Mouse (Mus musculus): ENCODE data around the gene Pdzrn3.
A peak's percentile ranks its signal among the peaks of the same experiment; 100 is the strongest.

Gene Pdzrn3

DNA sequence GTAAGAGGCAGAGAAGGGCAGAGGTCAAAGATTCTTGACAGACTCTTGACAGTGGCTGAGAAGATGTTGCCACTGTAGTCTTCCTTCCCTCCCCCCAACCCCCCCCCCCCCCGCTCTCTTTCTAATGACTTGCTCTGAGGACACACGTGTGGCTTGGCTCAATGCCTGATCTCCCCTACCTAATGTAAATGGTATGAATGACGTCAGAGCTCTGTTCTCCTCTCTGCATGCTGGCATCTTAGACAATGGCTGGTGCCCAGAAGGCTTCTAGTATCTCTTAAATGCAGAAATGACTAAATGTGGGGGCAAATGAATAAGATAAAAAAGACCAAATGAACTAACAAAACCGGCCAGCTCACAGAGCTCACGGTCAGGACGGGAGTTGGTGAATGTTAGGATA, 49.2 kb downstream of the Pdzrn3 start:
- DNase-seq (ENCODE audit: low read depth, low spot score), result no peak

DNA sequence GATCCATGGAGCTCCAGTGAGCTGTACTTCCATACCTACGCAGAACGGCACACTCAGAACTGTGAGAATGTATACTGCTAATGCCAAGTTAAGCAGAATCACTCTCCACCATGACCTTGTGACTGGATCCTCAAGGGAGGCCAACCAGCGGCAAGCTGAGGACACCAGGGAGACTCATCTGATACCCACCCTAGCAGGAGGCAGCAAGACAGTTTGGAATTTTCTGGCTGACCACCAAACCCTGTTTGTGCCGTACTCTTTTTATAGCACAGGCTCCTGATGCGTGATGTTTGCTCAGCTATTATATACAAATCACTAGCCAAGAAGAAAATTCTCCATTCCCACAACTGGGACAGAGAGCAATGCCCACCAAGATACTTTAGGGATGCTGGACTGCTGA, 50.0 kb downstream of the Pdzrn3 start:
- peak; percentile 51 for DNase-seq (ENCODE audit: low read depth, low spot score)

DNA sequence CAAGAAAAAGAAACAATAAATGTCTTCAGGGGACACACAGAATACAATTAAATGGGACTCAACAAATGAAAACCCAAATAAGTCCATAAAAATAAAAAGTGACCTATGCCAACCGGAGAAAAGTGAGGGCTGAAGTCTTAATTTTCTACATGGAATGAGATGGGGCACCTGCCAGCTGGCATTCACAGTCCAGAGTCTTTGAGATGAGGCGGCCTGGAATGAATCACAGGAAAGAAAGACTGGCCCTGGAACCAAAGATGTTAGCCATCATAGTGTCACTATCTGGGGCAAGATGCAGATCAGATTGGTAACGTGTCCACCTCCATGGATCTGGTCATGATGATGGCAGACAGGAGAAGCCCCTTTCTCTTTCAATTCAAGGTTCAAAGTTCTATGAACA, 50.5 kb downstream of the Pdzrn3 start:
- no peak for DNase-seq (ENCODE audit: low read depth, low spot score)

DNA sequence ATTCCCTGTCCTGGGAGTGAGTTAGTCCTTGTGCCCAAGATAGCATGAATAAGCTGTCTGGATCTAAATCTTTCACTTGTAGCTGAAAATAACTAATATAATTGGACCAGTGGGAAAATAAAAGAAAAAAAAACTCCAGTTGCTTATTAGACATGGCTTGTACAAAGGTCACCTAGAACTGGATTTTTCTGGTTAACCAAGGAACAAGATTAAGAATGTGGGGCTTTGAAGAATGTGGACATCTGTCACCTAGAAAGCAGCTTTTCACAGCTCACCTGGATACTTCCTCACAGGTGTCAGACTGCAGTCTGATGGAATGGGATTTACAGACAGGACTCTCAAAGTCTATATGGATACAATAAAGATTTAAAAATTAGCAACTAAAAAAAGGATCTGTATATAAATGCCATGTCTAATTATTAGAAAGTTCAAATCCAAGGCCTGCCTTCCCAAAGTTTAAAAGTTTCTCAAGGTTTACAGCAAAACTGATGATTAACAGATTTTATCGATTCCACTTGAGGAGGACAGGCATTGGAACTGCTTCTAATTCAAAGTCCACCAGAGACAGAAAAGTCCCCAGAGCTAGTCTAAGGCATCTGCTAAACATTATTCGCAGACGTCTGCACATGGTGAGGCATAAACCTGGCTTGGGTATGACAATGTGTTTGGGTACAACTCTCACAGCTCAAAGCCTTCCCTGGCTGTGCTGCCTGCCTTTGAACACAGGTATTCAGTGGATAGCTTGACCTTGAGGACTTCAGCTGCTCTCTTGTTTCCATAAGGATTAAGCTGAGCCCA, 51.7 kb downstream of the Pdzrn3 start:
- DNase-seq (ENCODE audit: low read depth, low spot score), result no peak

DNA sequence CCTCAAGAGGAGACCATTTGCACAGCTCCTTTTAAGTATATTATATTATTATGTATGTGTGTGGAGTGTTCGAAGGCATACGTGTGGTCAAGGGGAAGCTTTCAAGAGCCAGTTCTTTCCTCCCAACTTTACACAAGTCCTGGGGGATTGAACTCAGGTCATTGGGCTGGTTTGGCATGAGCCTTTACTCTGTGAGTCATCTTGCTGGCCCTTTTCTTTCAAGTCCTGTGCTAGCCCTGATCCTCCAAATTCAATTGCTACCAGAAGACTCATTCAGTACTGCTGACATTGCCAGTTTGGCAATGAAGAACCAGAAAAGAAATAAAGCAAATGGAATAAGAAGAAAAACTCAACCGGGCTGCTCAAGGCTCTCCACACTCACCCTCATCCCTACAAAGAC, 55.1 kb downstream of the Pdzrn3 start:
- DNase-seq (ENCODE audit: low read depth, low spot score), result no peak

- DNase-seq (ENCODE audit: low read depth, low spot score), result no peak
Measured at GRCm38 (mm10) chr6:101320386-101320785, 57.3 kb downstream of the Pdzrn3 start.

- peak; percentile 55 for DNase-seq (ENCODE audit: low read depth, low spot score)
Measured at GRCm38 (mm10) chr6:101319374-101319967, 58.2 kb downstream of the Pdzrn3 start.

DNA sequence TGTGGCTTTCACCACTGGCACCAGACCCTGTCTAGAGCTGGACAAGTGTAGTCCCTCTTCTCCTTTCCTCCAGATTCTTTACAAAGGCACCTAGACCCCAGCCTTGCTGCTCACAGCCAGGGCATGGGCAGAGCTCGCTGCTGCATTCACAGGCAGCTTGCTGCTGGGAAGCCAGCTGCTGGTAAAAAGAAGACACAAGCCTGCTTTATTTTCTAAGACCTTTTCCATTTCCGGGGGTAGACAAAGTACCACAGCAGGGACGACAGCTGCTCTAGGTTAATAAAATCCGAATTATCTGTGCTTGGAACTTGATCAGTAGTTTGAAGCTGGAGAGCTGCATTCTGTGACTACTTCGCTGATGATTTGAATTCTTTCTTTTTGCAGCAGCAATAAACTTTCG, 59.2 kb downstream of the Pdzrn3 start:
- peak; percentile 16 for DNase-seq (ENCODE audit: low read depth, low spot score)

DNA sequence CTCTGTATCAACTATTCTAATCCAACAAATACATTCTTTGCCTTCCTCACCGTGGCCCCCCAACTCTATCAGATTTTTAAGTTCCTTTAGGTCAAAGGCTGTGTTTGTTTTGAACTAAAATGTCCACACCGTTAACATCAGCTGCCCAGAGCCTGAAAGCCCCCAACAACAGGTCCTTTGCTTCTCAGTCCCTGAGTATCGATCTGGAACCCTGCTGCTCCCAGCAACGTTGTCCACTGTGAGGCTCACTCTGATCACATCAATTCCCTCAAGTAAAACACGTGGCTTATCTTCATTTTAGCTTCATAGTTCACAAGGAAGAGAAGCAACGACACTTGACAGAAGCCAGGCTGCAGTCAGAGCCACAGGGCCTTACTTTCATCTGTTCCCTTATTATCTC, 66.3 kb downstream of the Pdzrn3 start:
- no peak for DNase-seq (ENCODE audit: low read depth, low spot score)

GRCm38 (mm10) chr6:101310491-101310890, 67.2 kb downstream of the Pdzrn3 start:
- DNase-seq (ENCODE audit: low read depth, low spot score), result peak; percentile 66

DNA sequence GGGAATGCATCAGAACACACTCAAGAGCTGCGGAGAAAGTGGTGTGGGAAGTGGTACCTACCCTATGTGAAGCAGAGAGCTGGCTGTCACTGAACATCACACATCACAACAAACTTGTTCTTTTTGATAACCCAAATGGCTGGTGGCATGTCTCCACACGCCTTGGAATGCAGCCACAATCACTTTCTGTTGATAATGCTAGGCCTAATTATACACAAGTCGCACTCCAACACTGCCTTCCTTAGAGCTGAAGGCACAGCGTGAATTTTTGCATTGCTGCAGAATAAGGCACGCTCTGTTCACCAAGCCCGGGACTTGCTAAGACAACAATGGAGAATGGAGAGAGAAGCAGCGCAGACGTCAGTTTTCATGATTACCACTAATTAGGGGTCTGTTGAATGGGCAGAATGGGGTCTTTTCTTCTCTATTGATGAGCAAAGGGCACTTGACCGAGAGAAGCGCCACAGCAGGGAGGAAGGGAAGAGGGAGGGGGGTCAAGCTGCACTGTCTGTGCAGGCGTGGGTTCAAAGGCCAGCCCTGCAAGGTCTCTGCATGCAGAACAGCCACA, 69.6 kb downstream of the Pdzrn3 start:
- DNase-seq (ENCODE audit: low read depth, low spot score), result peak; percentile 91

DNA sequence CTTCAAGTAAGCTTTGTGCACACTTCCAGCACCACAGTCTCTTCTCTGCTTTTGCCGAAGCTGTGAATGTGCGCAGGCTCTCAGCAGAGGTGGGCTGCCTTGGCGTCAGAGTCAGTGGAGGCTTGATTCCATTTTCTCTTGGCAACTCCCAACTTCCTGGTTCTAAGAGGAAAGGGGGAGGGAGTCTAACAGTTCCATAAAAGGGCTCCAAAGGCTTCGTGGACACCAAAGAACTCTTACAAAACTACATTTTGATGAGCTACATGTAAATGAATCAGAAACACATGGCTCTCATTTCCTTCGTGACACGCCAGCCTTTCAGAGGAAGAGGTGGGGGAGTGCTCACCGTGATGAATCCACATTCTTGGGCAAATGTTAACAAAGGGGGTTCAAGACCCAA, 70.9 kb downstream of the Pdzrn3 start:
- DNase-seq (ENCODE audit: low read depth, low spot score), result peak; percentile 70

- DNase-seq (ENCODE audit: low read depth, low spot score), result no peak
Measured at GRCm38 (mm10) chr6:101305543-101305942, 72.2 kb downstream of the Pdzrn3 start.

- peak; percentile 53 for DNase-seq (ENCODE audit: low read depth, low spot score)
Measured at GRCm38 (mm10) chr6:101303959-101304738, 73.5 kb downstream of the Pdzrn3 start.

DNA sequence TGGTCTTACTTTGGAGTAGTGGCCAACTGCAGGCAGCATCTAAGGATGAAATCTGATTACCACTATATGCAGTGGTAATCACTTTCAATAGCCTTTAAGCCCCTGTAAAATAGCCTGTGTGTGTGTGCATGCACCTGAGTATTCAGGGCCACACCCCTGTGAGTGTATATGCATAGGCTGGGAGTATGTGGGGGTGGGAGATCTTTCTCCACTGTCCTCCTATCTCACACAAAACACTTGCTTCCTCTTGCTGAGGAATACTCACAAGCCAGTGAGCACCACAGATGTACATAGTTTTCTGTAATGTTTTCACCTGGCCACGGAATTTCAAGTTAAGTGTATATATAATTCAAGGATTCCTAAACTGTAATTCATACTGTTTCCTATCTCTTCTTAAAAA, 74.2 kb downstream of the Pdzrn3 start:
- no peak for DNase-seq (ENCODE audit: low read depth, low spot score)

DNA sequence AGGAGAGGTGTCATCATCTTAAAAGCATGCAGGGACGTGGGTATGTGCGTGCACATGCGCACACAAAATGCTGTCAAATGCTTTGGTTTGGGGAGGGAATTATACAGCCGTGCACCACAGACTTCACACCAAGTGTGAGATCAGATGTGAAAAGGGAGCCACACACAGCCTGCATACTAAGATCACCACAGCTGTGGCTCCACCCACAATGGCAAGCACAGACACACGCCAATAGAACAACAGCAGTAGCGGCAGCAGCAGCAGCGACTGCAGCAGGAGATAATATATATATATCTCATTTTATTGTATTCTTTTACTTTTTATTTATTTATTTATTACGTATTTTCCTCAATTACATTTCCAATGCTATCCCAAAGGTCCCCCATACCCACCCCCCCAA, 76.5 kb downstream of the Pdzrn3 start:
- no peak for DNase-seq (ENCODE audit: low read depth, low spot score)

- DNase-seq (ENCODE audit: low read depth, low spot score), result no peak
Measured at GRCm38 (mm10) chr6:101299434-101299833, 78.3 kb downstream of the Pdzrn3 start.

DNA sequence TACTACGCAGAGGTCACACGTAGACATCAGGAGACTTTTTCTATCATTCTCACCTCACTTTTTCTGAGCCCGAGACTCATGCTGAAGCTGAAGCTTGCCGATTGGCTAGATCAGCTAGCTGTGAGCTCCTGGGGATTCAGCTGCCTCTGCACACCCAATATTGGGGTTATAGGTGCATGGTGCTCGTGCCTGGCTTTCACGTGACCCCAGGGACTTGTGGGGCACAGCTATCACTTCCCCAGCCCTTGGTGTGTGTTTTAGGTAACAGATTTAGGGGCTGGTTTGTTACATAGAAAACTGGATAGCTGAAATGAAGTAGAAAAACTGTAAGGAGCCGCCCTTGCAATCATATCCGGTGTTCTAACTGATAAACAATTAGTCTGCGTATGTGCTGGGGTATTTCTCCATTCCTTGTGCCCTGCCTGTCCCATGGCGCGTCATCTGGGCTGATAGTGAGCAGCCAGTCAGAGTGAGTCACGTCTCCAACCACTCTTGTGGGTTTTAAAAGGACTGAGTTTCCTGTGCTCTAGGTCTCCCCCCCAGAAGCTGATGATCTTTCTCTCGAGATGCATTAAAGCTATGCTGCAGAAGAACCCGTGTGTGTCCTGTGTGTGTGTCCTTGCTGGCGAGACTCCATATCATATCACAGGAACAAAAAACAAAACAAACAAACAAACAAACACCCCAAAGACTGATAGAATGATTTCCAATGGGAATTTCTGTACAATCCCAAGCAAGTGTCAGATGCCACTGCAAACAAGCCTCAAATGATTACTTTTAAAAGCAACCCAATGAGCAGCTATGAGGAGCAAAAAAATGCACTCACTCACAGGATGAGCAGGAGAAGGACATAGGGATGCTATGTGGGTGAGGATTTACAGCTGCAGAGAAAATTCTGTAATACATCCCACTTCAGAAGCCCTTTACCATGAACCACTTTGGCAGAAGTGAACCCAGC, 79.9 kb downstream of the Pdzrn3 start:
- no peak for DNase-seq (ENCODE audit: low read depth, low spot score)

DNA sequence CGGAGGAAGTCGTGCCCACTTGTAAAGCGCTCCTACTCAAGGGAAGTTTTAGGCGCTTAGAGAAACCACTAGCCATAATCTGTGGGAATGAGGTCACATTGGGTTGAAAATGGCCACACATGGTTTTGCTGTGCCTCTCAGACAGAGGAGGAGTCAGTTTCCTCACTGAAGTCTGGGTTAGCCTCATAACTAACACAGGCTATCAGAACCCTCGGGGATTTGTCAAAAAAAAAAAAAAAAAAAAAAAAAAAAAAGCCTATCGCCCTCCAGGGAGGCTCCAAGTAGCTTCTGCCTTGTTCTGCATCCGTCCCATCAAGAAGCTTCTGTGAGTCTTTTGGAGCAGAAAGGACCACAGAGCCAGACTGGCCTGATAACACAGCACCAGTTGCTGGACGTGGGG, 80.7 kb downstream of the Pdzrn3 start:
- no peak for DNase-seq (ENCODE audit: low read depth, low spot score)

DNA sequence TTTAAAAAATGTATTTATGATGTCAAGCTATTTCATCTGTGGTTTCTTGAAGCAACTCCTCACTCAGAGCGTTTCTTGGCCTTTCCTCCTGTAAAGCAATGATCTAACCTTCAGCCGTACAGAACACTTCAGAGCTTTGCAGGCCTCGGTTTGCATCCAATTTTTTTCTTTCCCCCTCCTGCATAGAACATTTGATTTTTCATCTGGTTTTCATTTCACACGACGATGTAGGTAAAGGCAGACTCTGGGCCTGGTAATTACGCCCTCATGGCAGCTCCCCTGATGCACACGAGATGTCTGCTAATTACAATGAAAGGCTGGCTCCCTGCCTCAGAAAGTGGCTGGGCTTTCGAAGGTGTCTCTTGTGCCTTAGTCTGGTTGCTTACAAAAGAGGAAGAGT, 81.4 kb downstream of the Pdzrn3 start:
- no peak for DNase-seq (ENCODE audit: low read depth, low spot score)

DNA sequence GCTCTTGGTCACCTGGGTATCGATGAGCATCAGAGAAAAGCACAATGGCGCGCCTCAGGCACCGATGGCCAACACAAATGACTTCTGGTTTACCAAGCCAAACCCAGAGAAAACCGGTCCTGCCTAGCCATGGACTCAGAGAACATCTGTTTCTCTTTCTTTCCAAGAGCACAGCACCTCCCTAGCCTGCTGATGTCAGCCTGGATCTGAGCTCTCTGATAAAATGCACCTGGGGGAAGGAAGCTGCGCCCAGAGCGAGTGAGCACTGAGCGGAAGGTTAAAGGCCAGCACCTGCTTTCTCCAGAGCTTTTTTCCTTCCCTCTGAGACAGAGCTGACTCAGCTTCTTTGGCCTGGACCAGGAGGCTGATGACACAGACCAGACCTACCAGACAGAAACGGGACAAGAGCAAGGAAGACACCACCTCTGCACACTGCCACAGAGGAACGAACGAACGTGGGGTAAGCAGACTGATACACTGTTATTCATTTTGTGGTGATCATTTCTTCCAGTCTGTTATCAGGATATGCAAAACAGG, 84.6 kb downstream of the Pdzrn3 start:
- no peak for DNase-seq (ENCODE audit: low read depth, low spot score)
